ENCODE assay signal across 9 mouse cellular contexts in the genomic region with DNA sequence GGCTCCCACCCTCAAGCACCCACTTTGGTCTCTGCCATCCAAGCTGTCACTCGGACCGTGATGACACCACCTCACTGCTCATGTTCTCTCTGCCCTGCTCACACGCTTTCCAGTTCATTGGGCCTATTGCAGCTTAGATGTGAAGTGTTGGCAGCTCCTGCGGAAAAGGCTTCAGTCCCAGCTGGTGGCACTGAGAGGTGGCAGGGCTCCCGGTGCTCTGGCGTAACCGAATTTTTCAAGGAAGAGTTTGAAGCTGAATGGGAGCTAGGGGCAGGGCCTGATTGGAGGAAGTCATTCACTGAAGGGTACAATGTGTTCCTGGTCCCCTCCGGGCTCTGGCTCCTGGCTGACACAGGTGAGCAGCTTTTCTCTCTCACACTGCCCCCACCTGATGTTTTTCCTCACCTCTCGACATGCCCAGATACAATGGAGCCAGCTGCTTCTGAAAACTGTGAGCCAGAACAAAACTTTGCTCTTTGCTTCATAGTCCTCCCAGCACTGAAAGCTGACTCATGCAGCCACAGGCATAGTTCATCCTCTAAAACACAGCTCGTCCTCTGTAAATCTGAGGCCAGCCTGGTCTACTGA. TPM values are rescaled to one million over a fixed set of nuclear protein-coding genes. Genes with fewer than 3 reads are reported as not detected.
DNase-seq lines count a peak whose midpoint lies in the region; ATAC-seq and TF ChIP-seq lines count a peak whose summit lies in the region.
"Had no signal": no experiment of that assay in that cellular context is flagged by ENCODE, and none has a peak within 500 bp of the region (broad histone marks: within the 10 kb centered on the region; RNA-seq: fewer than 3 reads in every experiment).

No protein-coding gene starts in this region.

- ATAC-seq in forebrain, embryonic 13.5 days: peak; percentile 82
- no peak for ATAC-seq in forebrain, embryonic 11.5 days (replicated peaks; ENCODE audit: low FRiP score)
- no peak for ATAC-seq in kidney, embryonic 16.5 days (ENCODE audit: low FRiP score, low TSS enrichment)

- no peak for TF ChIP-seq CTCF in olfactory bulb, adult 2 months (IDR thresholded peaks at IDR 0.05; ENCODE audit: insufficient read depth, low read depth, low read length)

- H3K27me3 ChIP-seq in forebrain, embryonic 13.5 days: no peaks in the 10 kb centered on the region
- H3K27me3 ChIP-seq in forebrain, embryonic 11.5 days (ENCODE audit: control insufficient read depth, insufficient read depth, low read length): no peaks in the 10 kb centered on the region
- H3K27me3 ChIP-seq in kidney, embryonic 16.5 days (ENCODE audit: insufficient read depth, low read length): no peaks in the 10 kb centered on the region

- H3K4me3 ChIP-seq in forebrain, embryonic 13.5 days: no peak overlapping the region
- no peak overlapping the region for H3K4me3 ChIP-seq in forebrain, embryonic 11.5 days (ENCODE audit: low read depth, low read length)
- H3K4me3 ChIP-seq in kidney, embryonic 16.5 days (ENCODE audit: low read length): no peak overlapping the region
- H3K4me3 ChIP-seq in olfactory bulb, adult 2 months (ENCODE audit: insufficient read depth, low read depth, low read length): no peak overlapping the region

- H3K4me1 ChIP-seq in forebrain, embryonic 13.5 days: 0 out of 2 replicates have a peak, but pooled peaks cover 5% of the 10 kb centered on the region
- H3K4me1 ChIP-seq in forebrain, embryonic 11.5 days (replicated peaks; ENCODE audit: control insufficient read depth, insufficient read depth, low read length): no peaks in the 10 kb centered on the region
- no peaks in the 10 kb centered on the region for H3K4me1 ChIP-seq in kidney, embryonic 16.5 days (ENCODE audit: insufficient read depth, low read length)
- H3K4me1 ChIP-seq in olfactory bulb, adult 2 months (ENCODE audit: control insufficient read depth, insufficient read depth, low read length): peaks cover 6% of the 10 kb centered on the region

- no peak overlapping the region for H3K4me2 ChIP-seq in forebrain, embryonic 13.5 days
- no peak overlapping the region for H3K4me2 ChIP-seq in forebrain, embryonic 11.5 days (ENCODE audit: low read depth, low read length, severe bottlenecking)
- no peak overlapping the region for H3K4me2 ChIP-seq in kidney, embryonic 16.5 days (replicated peaks; ENCODE audit: low read depth, low read length)

- 71% methylated on average over 10 of the region's 10 CpGs for WGBS in forebrain, embryonic 13.5 days
- WGBS in forebrain, embryonic 11.5 days: 86% methylated on average over 10 of the region's 10 CpGs
- 86% methylated on average over 10 of the region's 10 CpGs for WGBS in kidney, embryonic 16.5 days
- WGBS in olfactory bulb, adult 2 months: 51% methylated on average over 10 of the region's 10 CpGs

- H3K36me3 ChIP-seq in forebrain, embryonic 13.5 days (ENCODE audit: poor library complexity, severe bottlenecking): peaks cover 77% of the 10 kb centered on the region
- no peaks in the 10 kb centered on the region; the same call in none of the 2 replicates for H3K36me3 ChIP-seq in forebrain, embryonic 11.5 days (ENCODE audit: control insufficient read depth, insufficient read depth, low read length)
- H3K36me3 ChIP-seq in kidney, embryonic 16.5 days (ENCODE audit: insufficient read depth, low read length): peaks cover 47% of the 10 kb centered on the region

- no peak for DNase-seq in forebrain, embryonic 11.5 days (ENCODE audit: low spot score)
- DNase-seq in kidney, postnatal 25 days: peak; percentile 5 to 65
- DNase-seq in right cerebral cortex, postnatal 10 days (ENCODE audit: low spot score in 2 of 2): peak; percentile 59 to 64
- DNase-seq in right cerebral cortex, adult 2 months (ENCODE audit: low spot score in 2 of 2): no peak
- no peak for DNase-seq in adrenal gland, adult 8-10 months

- peak overlapping the region; percentile 49 for H3K27ac ChIP-seq in forebrain, embryonic 13.5 days
- no peak overlapping the region for H3K27ac ChIP-seq in forebrain, embryonic 11.5 days (ENCODE audit: low read depth, low read length)
- no peak overlapping the region for H3K27ac ChIP-seq in kidney, embryonic 16.5 days (ENCODE audit: low read length)
- peak overlapping the region; percentile 42; the same call in 1 of the 2 replicates for H3K27ac ChIP-seq in olfactory bulb, adult 2 months (ENCODE audit: insufficient read depth, low read depth, low read length)
- H3K27ac ChIP-seq: macrophage had no signal

- TF ChIP-seq POLR2A in olfactory bulb, adult 2 months (IDR thresholded peaks at IDR 0.05; ENCODE audit: insufficient read depth, low read depth, low read length): no peak

- H3K9me3 ChIP-seq in forebrain, embryonic 13.5 days (replicated peaks): no peaks in the 10 kb centered on the region
- no peaks in the 10 kb centered on the region for H3K9me3 ChIP-seq in forebrain, embryonic 11.5 days (ENCODE audit: control insufficient read depth, low read length)
- no peaks in the 10 kb centered on the region for H3K9me3 ChIP-seq in kidney, embryonic 16.5 days (ENCODE audit: low read length)

- H3K9ac ChIP-seq in forebrain, embryonic 13.5 days: no peak overlapping the region
- H3K9ac ChIP-seq in forebrain, embryonic 11.5 days (ENCODE audit: low read length): no peak overlapping the region
- no peak overlapping the region for H3K9ac ChIP-seq in kidney, embryonic 16.5 days (replicated peaks; ENCODE audit: low read length)

RNA-seq across cellular contexts. Expression of gene Podn, which starts 44.5 kb away (rescaled TPM):
- 0.15 and 0.27 TPM in 2 replicates for polyA plus RNA-seq in forebrain, embryonic 13.5 days (2015; fragmentation: Nextera tagmentation; extraction: Ambion mirVana)
- 0.33 and 0.39 TPM in 2 replicates for polyA plus RNA-seq in forebrain, embryonic 11.5 days (2014; fragmentation: Nextera tagmentation; extraction: Ambion mirVana)
- polyA plus RNA-seq in kidney, embryonic 16.5 days (2015; fragmentation: Nextera tagmentation; extraction: Ambion mirVana): 0.69 and 0.82 TPM in 2 replicates
- polyA plus RNA-seq in olfactory bulb, adult 2 months (2012; ENCODE audit: insufficient read depth, insufficient read length, low replicate concordance, missing spikeins): not detected in 2 replicates
- 10 to 100 TPM in 2 of 4 experiments, 1 to 10 TPM in 2; 7.6 to 17.0 (median 11.0) TPM for total RNA-seq in adrenal gland, adult 8-10 months (2022)
- polyA plus RNA-seq: macrophage had no signal

Comparison
In these comparisons a context has a peak if more than half of its experiments do, and no peak if none do; other contexts are left out.
1. H3K27ac ChIP-seq: peak in forebrain, embryonic 13.5 days (single experiment) and olfactory bulb, adult 2 months (single experiment); none in forebrain, embryonic 11.5 days (single experiment) and kidney, embryonic 16.5 days (single experiment).
2. DNase-seq: peak in kidney, postnatal 25 days (2 of 2) and right cerebral cortex, postnatal 10 days (2 of 2); none in forebrain, embryonic 11.5 days (single experiment), right cerebral cortex, adult 2 months (0 of 2) and adrenal gland, adult 8-10 months (single experiment).